Mouse (Mus musculus) cerebral cortex, adult 2 months (tissue): ENCODE data around the gene Map4k5.

Source experiments
- WGBS: fragments of 180-500 bp; shearing (Covaris S2); methylation state at CpG from one replicate; pipeline ENCODE4 v1.1.7; 2018; 5-methylcytosine and 5-hydroxymethylcytosine counted together

Gene Map4k5

GRCm38 (mm10) chr12:69756015-69756414 lies 137.0 kb downstream of the Map4k5 start:
- 92% methylated on average over 5 of the region's 5 CpGs for WGBS

- WGBS = 69% methylated on average over 5 of the region's 5 CpGs
Measured at GRCm38 (mm10) chr12:69753936-69754335, 139.1 kb downstream of the Map4k5 start.
